Mouse (Mus musculus): ENCODE measurements at regions not wholly inside any gene's neighbourhood (a gene's known extent, or its start where the extent isn't known, plus 50 kb on each side); places are given as distances from the start of the nearest gene placed in this dataset.

DNA sequence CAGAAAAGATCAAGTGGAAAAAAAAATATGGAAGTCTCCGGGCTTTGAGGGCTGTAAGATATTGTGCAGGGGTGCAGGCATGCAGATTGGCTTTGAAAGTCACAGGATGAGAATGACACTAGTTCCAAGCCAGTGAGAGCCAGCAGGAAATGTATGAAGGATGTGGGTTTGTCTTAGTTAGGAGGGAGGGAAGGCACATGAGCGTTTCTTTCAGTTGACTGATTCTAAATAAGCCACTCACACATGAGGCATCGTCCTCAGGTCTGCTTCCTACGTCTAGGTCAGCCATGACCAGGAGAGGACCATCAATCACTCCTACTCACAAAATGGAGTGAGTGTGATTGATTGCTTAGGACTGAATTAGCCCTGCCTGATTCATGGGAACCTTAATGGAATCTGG is 1408.0 kb upstream of the Zeb2 start:
- H3K79me2 ChIP-seq (ENCODE audit: control insufficient read depth, insufficient read depth, low read length, poor library complexity), result no peaks in the 10 kb centered on the region
- no peaks in the 10 kb centered on the region for H3K36me3 ChIP-seq (ENCODE audit: control insufficient read depth in 1 of 2, insufficient read depth in 2 of 2, low read length in 2 of 2)
- no peaks in the 10 kb centered on the region for H3K9me3 ChIP-seq (replicated peaks; ENCODE audit: insufficient read depth, low read length)
- H3K27ac ChIP-seq (ENCODE audit: control insufficient read depth, low read depth, low read length), result no peak overlapping the region
- TF ChIP-seq MXI1 (IDR thresholded peaks at IDR 0.05; ENCODE audit: low read depth, low read length) (no peak), E2F4 (IDR thresholded peaks at IDR 0.05; ENCODE audit: borderline replicate concordance, low read depth, low read length) (no peak), RCOR1 (IDR thresholded peaks at IDR 0.05; ENCODE audit: low read depth, low read length) (no peak), CHD1 (IDR thresholded peaks at IDR 0.05; ENCODE audit: low read depth, low read length) (no peak), SIN3A (IDR thresholded peaks at IDR 0.05; ENCODE audit: low read length) (no peak), TBP (IDR thresholded peaks at IDR 0.05; ENCODE audit: low read depth, low read length) (no peak), MAZ (IDR thresholded peaks at IDR 0.05; ENCODE audit: low read depth, low read length) (no peak), JUND (IDR thresholded peaks at IDR 0.05; ENCODE audit: low read depth, low read length) (no peak), BHLHE40 (IDR thresholded peaks at IDR 0.05; ENCODE audit: borderline replicate concordance, low read depth, low read length) (no peak), GATA1 (IDR thresholded peaks at IDR 0.05; ENCODE audit: low read depth, low read length) (no peak), ZMIZ1 (IDR thresholded peaks at IDR 0.05; ENCODE audit: low read depth, low read length) (no peak), SMC3 (IDR thresholded peaks at IDR 0.05; ENCODE audit: low read depth, low read length) (no peak), ELF1 (IDR thresholded peaks at IDR 0.05; ENCODE audit: low read depth, low read length) (no peak), ZC3H11A (IDR thresholded peaks at IDR 0.05; ENCODE audit: low read depth, low read length) (no peak), TAL1 (IDR thresholded peaks at IDR 0.05; ENCODE audit: low read length) (no peak)
- no peaks in the 10 kb centered on the region for H3K27me3 ChIP-seq (ENCODE audit: control insufficient read depth in 1 of 2, insufficient read depth in 2 of 2, low read length in 2 of 2)
- no peak overlapping the region for H3K9ac ChIP-seq (ENCODE audit: control insufficient read depth, low read depth, low read length, poor library complexity, severe bottlenecking)
- H3K4me1 ChIP-seq (ENCODE audit: control insufficient read depth in 1 of 2, insufficient read depth in 2 of 2, low read length in 2 of 2), result no peaks in the 10 kb centered on the region
- H3K4me3 ChIP-seq (ENCODE audit: control insufficient read depth in 1 of 2, insufficient read depth in 1 of 2, low read depth in 2 of 2, low read length in 2 of 2), result no peak overlapping the region
- no peak for DNase-seq (ENCODE audit: low read depth, low spot score)

- Histone ChIP-seq H3K4me3 (ENCODE audit: control insufficient read depth in 1 of 2, insufficient read depth in 1 of 2, low read depth in 2 of 2, low read length in 2 of 2) (no peak overlapping the region), H3K9me3 (replicated peaks; ENCODE audit: insufficient read depth, low read length) (no peaks in the 10 kb centered on the region), H3K27ac (ENCODE audit: control insufficient read depth, low read depth, low read length) (no peak overlapping the region), H3K9ac (ENCODE audit: control insufficient read depth, low read depth, low read length, poor library complexity, severe bottlenecking) (no peak overlapping the region), H3K4me1 (ENCODE audit: control insufficient read depth in 1 of 2, insufficient read depth in 2 of 2, low read length in 2 of 2) (no peaks in the 10 kb centered on the region), H3K27me3 (ENCODE audit: control insufficient read depth in 1 of 2, insufficient read depth in 2 of 2, low read length in 2 of 2) (no peaks in the 10 kb centered on the region), H3K79me2 (ENCODE audit: control insufficient read depth, insufficient read depth, low read length, poor library complexity) (no peaks in the 10 kb centered on the region), H3K36me3 (ENCODE audit: control insufficient read depth in 1 of 2, insufficient read depth in 2 of 2, low read length in 2 of 2) (no peaks in the 10 kb centered on the region)
- no peak for DNase-seq (ENCODE audit: low read depth, low spot score)
- TF ChIP-seq TBP (IDR thresholded peaks at IDR 0.05; ENCODE audit: low read depth, low read length), result no peak
- TF ChIP-seq USF2 (IDR thresholded peaks at IDR 0.05; ENCODE audit: borderline replicate concordance in 1 of 2, insufficient read depth in 1 of 2, low read depth in 1 of 2, low read length in 2 of 2), result no peak
- TF ChIP-seq MYB (IDR thresholded peaks at IDR 0.05; ENCODE audit: low read depth, low read length), result no peak
- no peak for TF ChIP-seq CTCF (IDR thresholded peaks at IDR 0.05 in 2 of 3, conservative IDR thresholded peaks at IDR 0.05 in 1 of 3; ENCODE audit: control insufficient read depth in 1 of 3, insufficient read depth in 1 of 3, low read depth in 2 of 3, low read length in 3 of 3, poor library complexity in 1 of 3, severe bottlenecking in 1 of 3)
- no peak for TF ChIP-seq POLR2AphosphoS5 (IDR thresholded peaks at IDR 0.05; ENCODE audit: borderline replicate concordance, low read depth, low read length)
- TF ChIP-seq JUND (IDR thresholded peaks at IDR 0.05; ENCODE audit: low read depth, low read length), result no peak
- TF ChIP-seq ETS1 (IDR thresholded peaks at IDR 0.05; ENCODE audit: low read depth, low read length), result no peak
- TF ChIP-seq GABPA (IDR thresholded peaks at IDR 0.05; ENCODE audit: low read depth, low read length), result no peak
- no peak for TF ChIP-seq ZC3H11A (IDR thresholded peaks at IDR 0.05; ENCODE audit: low read depth, low read length)
- TF ChIP-seq RAD21 (IDR thresholded peaks at IDR 0.05; ENCODE audit: low read depth, low read length), result no peak
- TF ChIP-seq POLR2AphosphoS2 (IDR thresholded peaks at IDR 0.05; ENCODE audit: low read length), result no peak
- TF ChIP-seq MEF2A (IDR thresholded peaks at IDR 0.05; ENCODE audit: extremely low read depth, insufficient replicate concordance, low read depth, low read length, poor library complexity, severe bottlenecking), result no peak
- TF ChIP-seq EP300 (IDR thresholded peaks at IDR 0.05; ENCODE audit: low read depth in 1 of 2, low read length in 2 of 2), result no peak
- no peak for TF ChIP-seq MXI1 (IDR thresholded peaks at IDR 0.05; ENCODE audit: low read depth, low read length)
- no peak for TF ChIP-seq KAT2A (conservative IDR thresholded peaks at IDR 0.05; ENCODE audit: low read depth, low read length)
- TF ChIP-seq ZKSCAN1 (IDR thresholded peaks at IDR 0.05; ENCODE audit: low read depth, low read length), result no peak
- TF ChIP-seq E2F4 (IDR thresholded peaks at IDR 0.05; ENCODE audit: borderline replicate concordance, low read depth, low read length), result no peak
- no peak for TF ChIP-seq ELF1 (IDR thresholded peaks at IDR 0.05; ENCODE audit: low read depth, low read length)
These were observed 1407.4 kb upstream of the Zeb2 start for GRCm38 (mm10) chr2:46524625-46525024.
